Mouse (Mus musculus) hindbrain, embryonic 16.5 days (tissue): Measurements from ENCODE around the gene Kif23. TPM values are rescaled to one million over a fixed set of nuclear protein-coding genes. Genes with fewer than 3 reads are reported as not detected.

Experiments
- ATAC-seq: fragments of 200-750 bp; cut with Nextera tagmentation; 2 replicates; pipeline ENCODE4 v1.8.0; 2017; ENCODE audit warnings: moderate TSS enrichment, moderate library complexity
- H3K27ac ChIP-seq: fragments of 300-500 bp; sonication (generic); 2 replicates; pipeline ENCODE4 v1.5.1; 2014; ENCODE audit warnings: low read depth, mild to moderate bottlenecking, control low read depth, low read length, moderate library complexity
- H3K27me3 ChIP-seq: fragments of 300-500 bp; sonication (generic); replicated peaks from 2 replicates; pipeline ENCODE4 v1.6.1; 2014; ENCODE audit warnings: low read length; ENCODE audit not compliant: control insufficient read depth, insufficient read depth
- H3K36me3 ChIP-seq: fragments of 300-500 bp; sonication (generic); 2 replicates; pipeline ENCODE4 v1.6.1; 2014; ENCODE audit warnings: mild to moderate bottlenecking, low read length, moderate library complexity, mixed read lengths; ENCODE audit not compliant: control insufficient read depth, insufficient read depth
- H3K4me1 ChIP-seq: fragments of 300-500 bp; sonication (generic); 2 replicates; pipeline ENCODE4 v1.6.1; 2014; ENCODE audit warnings: low read depth, low read length; ENCODE audit not compliant: control insufficient read depth, insufficient read depth
- H3K4me2 ChIP-seq: fragments of 300-500 bp; sonication (generic); 2 replicates; pipeline ENCODE4 v1.6.1; 2014; ENCODE audit warnings: mild to moderate bottlenecking, low read length, control low read depth, moderate library complexity
- H3K4me3 ChIP-seq: fragments of 300-500 bp; sonication (generic); 2 replicates; pipeline ENCODE4 v1.5.1; 2014; ENCODE audit warnings: mild to moderate bottlenecking, low read length, control low read depth, moderate library complexity
- H3K9ac ChIP-seq: fragments of 300-500 bp; sonication (generic); 2 replicates; pipeline ENCODE4 v1.6.1; 2014; ENCODE audit warnings: low read depth, mild to moderate bottlenecking, control low read depth, low read length, moderate library complexity
- H3K9me3 ChIP-seq: fragments of 300-500 bp; sonication (generic); 2 replicates; pipeline ENCODE4 v1.6.1; 2014; ENCODE audit warnings: mild to moderate bottlenecking, low read length, moderate library complexity; ENCODE audit not compliant: control insufficient read depth
- WGBS: fragments of 180-500 bp; shearing (Covaris S2); extraction: QIAGEN DNeasy Blood & Tissue Kit; methylation state at CpG from one replicate; pipeline ENCODE4 v1.1.7; 2014; 5-methylcytosine and 5-hydroxymethylcytosine counted together
- polyA plus RNA-seq: library from polyadenylated mRNA; unstranded; fragments of >200 nt; fragmentation: Nextera tagmentation; extraction: Ambion mirVana; gene quantifications from 2 replicates; pipeline ENCODE4 v1.2.1, GENCODE M21; 2015

The Kif23 gene
- polyA plus RNA-seq, 1 experiment from 2014 or later, result 13.7 TPM

- H3K27me3 ChIP-seq, result no peaks in the 10 kb centered on the region
- ATAC-seq, result no peak
- no peak overlapping the region for H3K27ac ChIP-seq
- H3K4me1 ChIP-seq, result no peaks in the 10 kb centered on the region
- no peak overlapping the region for H3K9ac ChIP-seq
- no peak overlapping the region for H3K4me3 ChIP-seq
- no peaks in the 10 kb centered on the region for H3K36me3 ChIP-seq
- WGBS, result 86% methylated on average over 1 of the region's 1 CpGs
- no peak overlapping the region for H3K4me2 ChIP-seq
- H3K9me3 ChIP-seq, result no peaks in the 10 kb centered on the region
Measured at GRCm38 (mm10) chr9:61959921-61960569, 13.5 kb upstream of the Kif23 start.

DNA sequence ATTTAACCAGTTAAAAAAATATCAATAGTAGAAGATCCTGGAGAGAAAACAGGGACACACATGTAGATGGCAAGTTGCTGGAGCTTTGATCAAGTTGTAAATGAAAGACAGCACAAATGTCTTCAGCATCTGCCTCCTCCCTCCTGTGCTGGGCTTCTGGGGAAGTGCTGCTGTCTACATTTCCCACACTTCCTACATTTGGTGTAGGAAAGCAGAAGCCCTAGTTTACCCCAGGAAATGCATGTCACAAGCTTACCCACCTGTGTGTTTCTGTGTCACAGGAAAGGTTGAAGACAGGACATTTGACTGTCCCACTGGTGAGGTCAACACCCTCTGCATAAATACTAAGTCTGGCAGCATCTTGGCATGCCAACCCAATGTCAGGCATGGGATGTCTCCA is 8.1 kb upstream of the Kif23 start:
- Histone ChIP-seq H3K36me3 (no peaks in the 10 kb centered on the region), H3K4me1 (no peaks in the 10 kb centered on the region), H3K27me3 (no peaks in the 10 kb centered on the region), H3K9me3 (no peaks in the 10 kb centered on the region), H3K9ac (no peak overlapping the region), H3K4me2 (no peak overlapping the region), H3K4me3 (no peak overlapping the region), H3K27ac (no peak overlapping the region)
- ATAC-seq, result no peak

DNA sequence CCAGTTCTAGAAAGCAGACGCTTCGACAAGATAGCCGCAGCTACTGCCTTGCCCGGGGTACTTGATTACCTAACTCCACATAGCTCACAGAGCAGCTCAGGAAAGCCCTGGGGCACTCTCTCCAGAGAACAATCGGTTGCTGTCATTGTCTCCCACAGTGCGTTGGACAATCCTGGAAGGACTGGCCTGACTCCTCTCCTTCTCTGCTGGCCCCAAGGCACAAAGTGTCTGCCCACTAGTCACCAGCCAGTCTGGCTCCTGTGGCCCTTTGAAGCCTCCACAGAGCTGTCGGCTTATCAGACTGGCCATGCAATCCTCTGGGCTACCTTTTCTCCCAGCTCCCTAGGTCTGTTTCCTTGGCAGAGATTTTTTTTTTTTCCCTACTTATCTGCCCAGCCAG is 5.7 kb upstream of the Kif23 start:
- Histone ChIP-seq H3K27me3 (no peaks in the 10 kb centered on the region), H3K9me3 (no peaks in the 10 kb centered on the region), H3K4me3 (no peak overlapping the region), H3K36me3 (no peaks in the 10 kb centered on the region), H3K4me2 (no peak overlapping the region), H3K27ac (no peak overlapping the region), H3K4me1 (peaks cover 4% of the 10 kb centered on the region), H3K9ac (no peak overlapping the region)
- WGBS, result 55% methylated on average over 7 of the region's 7 CpGs
- ATAC-seq, result no peak

GRCm38 (mm10) chr9:61947402-61948346 is 1.1 kb upstream of the Kif23 start:
- Histone ChIP-seq H3K9ac (peak overlapping the region; percentile 19), H3K4me2 (peak overlapping the region; percentile 100), H3K27ac (no peak overlapping the region), H3K4me3 (peak overlapping the region; percentile 78), H3K4me1 (peaks cover 4% of the 10 kb centered on the region), H3K9me3 (no peaks in the 10 kb centered on the region), H3K36me3 (no peaks in the 10 kb centered on the region), H3K27me3 (no peaks in the 10 kb centered on the region)
- peak; percentile 85 for ATAC-seq
- WGBS, result 8% methylated on average over 24 of the region's 24 CpGs

DNA sequence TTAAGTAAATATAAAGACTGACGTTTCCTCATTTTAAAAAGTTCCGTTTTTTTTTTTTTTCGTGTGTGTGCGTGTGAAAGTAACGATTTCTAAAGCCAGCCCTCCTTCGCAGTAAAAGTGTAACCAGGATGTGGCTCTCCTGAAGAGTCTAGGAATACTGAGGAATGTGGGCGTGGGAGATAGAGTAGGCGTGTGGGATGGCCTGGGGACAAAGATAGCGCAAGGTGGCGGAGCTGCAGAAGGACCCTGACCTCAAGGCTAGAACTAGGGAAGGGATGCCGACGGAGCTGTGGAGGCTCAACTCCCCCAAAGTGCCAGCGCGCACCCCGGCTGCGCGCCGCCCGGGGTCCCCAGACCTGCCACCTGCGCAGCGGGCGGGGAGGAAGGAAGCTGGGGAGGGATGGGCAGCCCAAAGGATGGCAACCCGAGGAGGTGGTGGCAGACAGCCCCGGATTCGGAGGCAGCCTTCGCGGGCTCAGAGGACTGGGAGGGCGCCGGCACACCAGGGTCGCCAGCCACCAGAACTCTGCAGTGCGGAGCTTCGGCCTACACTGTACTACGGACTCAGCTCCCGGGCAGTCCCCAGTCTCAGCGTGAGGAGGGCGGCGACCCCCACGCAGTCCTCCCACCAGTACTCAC is 482 bp downstream of the Kif23 start:
- H3K4me2 ChIP-seq, result peak overlapping the region; percentile 100
- peak; percentile 89 for ATAC-seq
- H3K9ac ChIP-seq, result peak overlapping the region; percentile 71
- WGBS, result under 1% methylated on average over 29 of the region's 38 CpGs
- H3K27ac ChIP-seq, result peak overlapping the region; percentile 61; the same call in 1 of the 2 replicates
- H3K4me1 ChIP-seq, result peaks cover 4% of the 10 kb centered on the region
- H3K36me3 ChIP-seq, result no peaks in the 10 kb centered on the region
- no peaks in the 10 kb centered on the region for H3K27me3 ChIP-seq
- H3K9me3 ChIP-seq, result no peaks in the 10 kb centered on the region
- H3K4me3 ChIP-seq, result peak overlapping the region; percentile 78

GRCm38 (mm10) chr9:61941054-61941453 is 5.5 kb downstream of the Kif23 start:
- H3K4me2 ChIP-seq, result no peak overlapping the region
- no peak overlapping the region for H3K4me3 ChIP-seq
- ATAC-seq, result no peak
- no peaks in the 10 kb centered on the region for H3K9me3 ChIP-seq
- no peak overlapping the region for H3K27ac ChIP-seq
- H3K27me3 ChIP-seq, result no peaks in the 10 kb centered on the region
- no peaks in the 10 kb centered on the region for H3K36me3 ChIP-seq
- WGBS, result 90% methylated on average over 3 of the region's 3 CpGs
- H3K4me1 ChIP-seq, result no peaks in the 10 kb centered on the region; the same call in 1 of the 2 replicates
- H3K9ac ChIP-seq, result no peak overlapping the region

DNA sequence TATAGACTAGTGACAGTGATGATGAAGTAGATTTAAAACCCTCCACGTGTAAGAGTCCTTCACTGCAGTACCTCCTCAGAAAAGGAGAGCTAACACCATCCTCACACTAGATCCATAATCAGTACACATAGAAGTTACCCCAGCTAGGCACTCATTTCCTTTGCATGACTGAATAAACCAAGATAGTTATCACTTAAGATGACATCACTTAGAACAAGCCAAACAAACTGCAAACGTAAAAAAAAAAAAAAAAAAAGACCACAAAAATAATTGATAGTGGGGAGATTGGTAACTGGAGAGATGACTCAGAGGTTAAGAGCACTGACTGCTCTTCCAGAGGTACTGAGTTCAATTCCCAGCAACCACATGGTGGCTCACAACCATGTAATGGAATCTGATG is 13.2 kb downstream of the Kif23 start:
- H3K36me3 ChIP-seq, result no peaks in the 10 kb centered on the region
- no peak for ATAC-seq
- no peak overlapping the region for H3K4me3 ChIP-seq
- H3K27me3 ChIP-seq, result no peaks in the 10 kb centered on the region
- no peak overlapping the region for H3K27ac ChIP-seq
- H3K9me3 ChIP-seq, result no peaks in the 10 kb centered on the region
- H3K9ac ChIP-seq, result no peak overlapping the region
- no peak overlapping the region for H3K4me2 ChIP-seq
- 81% methylated on average over 2 of the region's 2 CpGs for WGBS
- no peaks in the 10 kb centered on the region for H3K4me1 ChIP-seq

DNA sequence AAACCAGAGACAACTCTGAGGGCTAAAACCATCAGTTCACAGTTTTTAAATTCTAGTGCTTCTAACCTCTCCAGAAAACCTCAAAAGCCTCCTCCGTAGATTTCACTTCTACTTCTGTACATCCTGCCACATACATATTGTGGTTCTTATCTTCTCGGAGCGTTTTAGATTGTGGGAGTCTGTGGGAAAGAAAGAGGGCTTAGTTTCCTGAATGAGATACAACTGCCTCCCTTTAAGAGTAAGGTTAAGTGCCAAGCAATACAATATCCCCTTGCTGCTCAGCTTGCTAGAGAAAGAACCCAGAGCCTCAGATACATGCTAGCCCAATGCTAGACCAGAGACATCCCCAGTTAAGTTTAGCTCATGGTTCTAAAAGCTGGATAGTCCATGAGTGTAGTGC is 14.6 kb downstream of the Kif23 start:
- Histone ChIP-seq H3K4me3 (no peak overlapping the region), H3K9me3 (no peaks in the 10 kb centered on the region), H3K4me2 (no peak overlapping the region), H3K36me3 (no peaks in the 10 kb centered on the region), H3K27ac (no peak overlapping the region), H3K27me3 (no peaks in the 10 kb centered on the region), H3K4me1 (no peaks in the 10 kb centered on the region), H3K9ac (no peak overlapping the region)
- no peak for ATAC-seq
- 93% methylated on average over 3 of the region's 3 CpGs for WGBS

DNA sequence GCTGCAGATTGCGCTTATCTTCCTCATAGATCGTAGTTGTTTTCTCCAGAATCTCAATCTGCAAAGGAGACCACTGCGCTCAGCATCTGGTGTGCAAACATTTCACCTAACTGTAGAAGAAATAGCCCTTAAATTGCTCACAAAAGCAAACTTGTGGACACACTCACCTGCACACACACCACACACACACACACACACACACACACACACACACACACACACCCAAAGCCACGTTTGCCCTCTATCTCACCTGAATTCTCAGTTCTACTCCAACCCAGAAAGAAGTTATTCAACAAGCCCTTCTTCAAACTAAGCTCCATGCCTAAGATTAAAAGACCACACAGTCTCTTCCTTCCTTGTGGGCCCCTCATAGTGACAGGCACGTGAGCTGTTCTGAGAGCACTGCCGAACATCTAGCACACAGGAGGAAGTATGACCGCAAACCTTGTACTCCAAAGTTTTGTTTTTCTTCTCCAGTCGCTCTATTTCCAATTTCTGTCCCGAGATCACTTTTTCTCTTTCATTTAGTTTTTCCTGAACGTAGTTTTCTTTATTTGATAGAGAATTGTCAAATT is 21.4 kb downstream of the Kif23 start:
- Histone ChIP-seq H3K27ac (no peak overlapping the region), H3K36me3 (no peaks in the 10 kb centered on the region), H3K4me2 (no peak overlapping the region), H3K4me3 (no peak overlapping the region), H3K4me1 (no peaks in the 10 kb centered on the region), H3K9ac (no peak overlapping the region), H3K27me3 (no peaks in the 10 kb centered on the region), H3K9me3 (no peaks in the 10 kb centered on the region)
- ATAC-seq, result no peak
- 94% methylated on average over 10 of the region's 10 CpGs for WGBS
